ENCODE assay signal across 28 mouse cellular contexts in genomic region chr8:46896005-46896404, GRCm38 (mm10).
A peak's percentile ranks its signal among the peaks of the same experiment; 100 is the strongest.
DNase-seq lines count a peak whose midpoint lies in the region; ATAC-seq and TF ChIP-seq lines count a peak whose summit lies in the region.
"Had no signal": no experiment of that assay in that cellular context is flagged by ENCODE, and none has a peak within 500 bp of the region (broad histone marks: within the 10 kb centered on the region; RNA-seq: fewer than 3 reads in every experiment).

No protein-coding gene starts in this region.

- H3K79me3 ChIP-seq in C2C12 (ENCODE audit: low read depth): no peaks in the 10 kb centered on the region

- no peak overlapping the region for H3ac ChIP-seq in C2C12 (ENCODE audit: control insufficient read depth, insufficient read length, low read depth)

- ATAC-seq in heart, embryonic 12.5 days (ENCODE audit: insufficient number of reproducible peaks, low FRiP score): no peak
- no peak for ATAC-seq in cerebellum, adult (ENCODE audit: insufficient number of reproducible peaks, low FRiP score, low TSS enrichment)
- ATAC-seq: forebrain, embryonic 13.5 days; forebrain, embryonic 16.5 days; hindbrain, embryonic 16.5 days had no signal

- H3K36me3 ChIP-seq in heart, embryonic 12.5 days: no peaks in the 10 kb centered on the region
- H3K36me3 ChIP-seq in C2C12 (ENCODE audit: control insufficient read depth, insufficient read depth): no peaks in the 10 kb centered on the region
- H3K36me3 ChIP-seq: embryonic facial prominence, embryonic 10.5 days; embryonic facial prominence, embryonic 13.5 days; forebrain, embryonic 10.5 days; heart, embryonic 15.5 days; hindbrain, embryonic 10.5 days; hindbrain, embryonic 13.5 days had no signal

- no peaks in the 10 kb centered on the region for H3K9me3 ChIP-seq in heart, embryonic 12.5 days (replicated peaks)
- H3K9me3 ChIP-seq: embryonic facial prominence, embryonic 10.5 days; embryonic facial prominence, embryonic 13.5 days; forebrain, embryonic 10.5 days; forebrain, embryonic 13.5 days; heart, embryonic 15.5 days; hindbrain, embryonic 10.5 days; hindbrain, embryonic 13.5 days had no signal

- H3K79me2 ChIP-seq in C2C12 (ENCODE audit: control insufficient read depth, insufficient read depth): no peaks in the 10 kb centered on the region

- TF ChIP-seq CTCF in C2C12 (IDR thresholded peaks at IDR 0.05; ENCODE audit: control insufficient read depth, insufficient read depth, insufficient read length): no peak

- 82% methylated on average over 5 of the region's 5 CpGs for WGBS in heart, embryonic 12.5 days

- peaks cover 25% of the 10 kb centered on the region for H3K4me1 ChIP-seq in heart, embryonic 12.5 days (replicated peaks)

- H3K27me3 ChIP-seq in heart, embryonic 12.5 days (replicated peaks): no peaks in the 10 kb centered on the region
- H3K27me3 ChIP-seq in C2C12 (ENCODE audit: control insufficient read depth, insufficient read depth, insufficient read length): no peaks in the 10 kb centered on the region
- H3K27me3 ChIP-seq: embryonic facial prominence, embryonic 13.5 days; heart, embryonic 15.5 days; hindbrain, embryonic 13.5 days had no signal

- H3K4me2 ChIP-seq in heart, embryonic 12.5 days: no peak overlapping the region
- H3K4me2 ChIP-seq: embryonic facial prominence, embryonic 13.5 days; forebrain, embryonic 13.5 days; heart, embryonic 11.5 days; heart, embryonic 15.5 days; hindbrain, embryonic 13.5 days had no signal

- H3K27ac ChIP-seq in heart, embryonic 12.5 days (ENCODE audit: poor library complexity, severe bottlenecking): no peak overlapping the region
- H3K27ac ChIP-seq: embryonic facial prominence, embryonic 10.5 days; embryonic facial prominence, embryonic 13.5 days; forebrain, embryonic 10.5 days; forebrain, embryonic 13.5 days; gastrocnemius, adult 2 months; heart, embryonic 15.5 days; hindbrain, embryonic 10.5 days; hindbrain, embryonic 13.5 days had no signal

- no peak overlapping the region for H3K4me3 ChIP-seq in heart, embryonic 12.5 days
- H3K4me3 ChIP-seq in C2C12 (ENCODE audit: insufficient read depth, poor library complexity, severe bottlenecking): no peak overlapping the region
- H3K4me3 ChIP-seq: embryonic facial prominence, embryonic 10.5 days; embryonic facial prominence, embryonic 13.5 days; erythroblast, embryonic 14.5 days; forebrain, embryonic 10.5 days; forebrain, embryonic 13.5 days; gastrocnemius, adult 2 months; heart, embryonic 15.5 days; hindbrain, embryonic 10.5 days; hindbrain, embryonic 13.5 days had no signal

- peak; percentile 60 for DNase-seq in heart, adult 11 months
- DNase-seq in gonadal fat pad, adult 2 months (ENCODE audit: low read depth): peak; percentile 30
- no peak for DNase-seq in embryo, embryonic 11 days
- DNase-seq: adrenal gland, postnatal 10 days; adrenal gland, postnatal 36 days; cerebellum, adult 11 months; cerebellum, adult 2 months; cerebellum, adult 9-11 months; cerebellum, postnatal 25 days; gastrocnemius, adult 2 months; gastrocnemius, postnatal 14 days; heart, postnatal 10 days; heart, postnatal 36 days; kidney, adult 2 months had no signal

- no peak overlapping the region for H3K9ac ChIP-seq in heart, embryonic 12.5 days
- H3K9ac ChIP-seq: embryonic facial prominence, embryonic 13.5 days; forebrain, embryonic 13.5 days; heart, embryonic 15.5 days; hindbrain, embryonic 13.5 days had no signal

TF ChIP-seq in C2C12, 6 proteins besides CTCF, POLR2A, EP300 and RAD21:
- no peak for TF ChIP-seq MYOD1 (IDR thresholded peaks at IDR 0.05; ENCODE audit: control insufficient read depth, insufficient read length, low read depth)
- TF ChIP-seq MYOG (IDR thresholded peaks at IDR 0.05; ENCODE audit: control insufficient read depth, extremely low read depth, insufficient read length): no peak
- no peak for TF ChIP-seq USF1 (IDR thresholded peaks at IDR 0.05; ENCODE audit: low read depth)
- no peak for TF ChIP-seq FOSL1 (IDR thresholded peaks at IDR 0.05; ENCODE audit: insufficient read depth, low read length, poor library complexity, severe bottlenecking)
- peak; percentile 62 for TF ChIP-seq CEBPB (IDR thresholded peaks at IDR 0.05; ENCODE audit: low read depth)
- TF ChIP-seq MAX (IDR thresholded peaks at IDR 0.05): no peak
